ENCODE assay signal across 9 mouse cellular contexts in the genomic region with DNA sequence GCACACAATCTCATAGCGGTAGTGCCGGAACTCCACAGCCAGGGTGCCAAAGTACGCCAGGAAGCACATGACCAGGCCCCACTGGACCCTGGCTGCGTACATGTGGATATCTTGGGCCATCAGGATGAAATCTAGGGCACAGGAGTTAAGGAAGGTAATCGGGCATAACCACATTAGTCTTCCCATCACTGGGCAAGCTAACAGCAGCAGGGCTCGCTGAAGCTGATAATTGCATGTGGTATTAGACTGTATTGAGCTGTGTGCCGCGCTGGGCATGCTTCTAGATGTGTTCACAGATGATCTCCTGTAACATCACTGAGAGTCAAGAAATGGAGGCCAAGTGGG. TPM values are rescaled to one million over a fixed set of nuclear protein-coding genes. Genes with fewer than 3 reads are reported as not detected.
DNase-seq lines count a peak whose midpoint lies in the region; ATAC-seq and TF ChIP-seq lines count a peak whose summit lies in the region.
"Had no signal": no experiment of that assay in that cellular context is flagged by ENCODE, and none has a peak within 500 bp of the region (broad histone marks: within the 10 kb centered on the region; RNA-seq: fewer than 3 reads in every experiment).

No protein-coding gene starts in this region.

- no peaks in the 10 kb centered on the region for H3K9me3 ChIP-seq in hindbrain, embryonic 11.5 days (ENCODE audit: control insufficient read depth, low read length)
- H3K9me3 ChIP-seq in hindbrain, embryonic 10.5 days: no peaks in the 10 kb centered on the region
- H3K9me3 ChIP-seq in embryonic facial prominence, embryonic 10.5 days: no peaks in the 10 kb centered on the region
- no peaks in the 10 kb centered on the region for H3K9me3 ChIP-seq in hindbrain, embryonic 15.5 days
- H3K9me3 ChIP-seq in midbrain, embryonic 16.5 days (replicated peaks; ENCODE audit: control insufficient read depth, low read length, poor library complexity, severe bottlenecking): no peaks in the 10 kb centered on the region

- H3K4me2 ChIP-seq in hindbrain, embryonic 11.5 days (replicated peaks; ENCODE audit: low read depth, low read length): 0 out of 2 replicates have a peak overlapping the region, but pooled peaks have one; percentile 45
- peak overlapping the region; percentile 49; the same call in 1 of the 2 replicates for H3K4me2 ChIP-seq in hindbrain, embryonic 15.5 days
- H3K4me2 ChIP-seq in midbrain, embryonic 16.5 days (ENCODE audit: low read length): peak overlapping the region; percentile 41; the same call in 1 of the 2 replicates

- H3K36me3 ChIP-seq in hindbrain, embryonic 11.5 days (ENCODE audit: control insufficient read depth, insufficient read depth, low read length): no peaks in the 10 kb centered on the region
- H3K36me3 ChIP-seq in hindbrain, embryonic 10.5 days: no peaks in the 10 kb centered on the region
- 0 out of 2 replicates have a peak, but pooled peaks cover 2% of the 10 kb centered on the region for H3K36me3 ChIP-seq in embryonic facial prominence, embryonic 10.5 days (replicated peaks)
- H3K36me3 ChIP-seq in hindbrain, embryonic 15.5 days: no peaks in the 10 kb centered on the region
- H3K36me3 ChIP-seq in midbrain, embryonic 16.5 days (ENCODE audit: control insufficient read depth, insufficient read depth, low read length): 0 out of 2 replicates have a peak, but pooled peaks cover 3% of the 10 kb centered on the region

- no peak for TF ChIP-seq CTCF in layer of hippocampus, adult 2 months (conservative IDR thresholded peaks at IDR 0.05)

- no peak overlapping the region for H3K9ac ChIP-seq in hindbrain, embryonic 11.5 days (ENCODE audit: low read depth, low read length)
- no peak overlapping the region for H3K9ac ChIP-seq in hindbrain, embryonic 15.5 days
- no peak overlapping the region for H3K9ac ChIP-seq in midbrain, embryonic 16.5 days (ENCODE audit: low read depth, low read length)

- no peak for ATAC-seq in hindbrain, embryonic 11.5 days (ENCODE audit: low FRiP score)
- ATAC-seq in hindbrain, embryonic 15.5 days (ENCODE audit: low FRiP score, low read depth): no peak; the same call in 1 of the 2 replicates
- ATAC-seq in midbrain, embryonic 16.5 days: no peak

- 84% methylated on average over 8 of the region's 8 CpGs for WGBS in hindbrain, embryonic 11.5 days
- 85% methylated on average over 8 of the region's 8 CpGs for WGBS in hindbrain, embryonic 10.5 days
- 81% methylated on average over 8 of the region's 8 CpGs for WGBS in embryonic facial prominence, embryonic 10.5 days
- 62% methylated on average over 8 of the region's 8 CpGs for WGBS in hindbrain, embryonic 15.5 days
- WGBS in midbrain, embryonic 16.5 days: 77% methylated on average over 8 of the region's 8 CpGs

- no peaks in the 10 kb centered on the region for H3K4me1 ChIP-seq in hindbrain, embryonic 11.5 days (replicated peaks; ENCODE audit: control insufficient read depth, insufficient read depth, low read length)
- peaks cover 19% of the 10 kb centered on the region for H3K4me1 ChIP-seq in hindbrain, embryonic 10.5 days (replicated peaks)
- H3K4me1 ChIP-seq in embryonic facial prominence, embryonic 10.5 days: peaks cover 19% of the 10 kb centered on the region
- peaks cover 24% of the 10 kb centered on the region for H3K4me1 ChIP-seq in hindbrain, embryonic 15.5 days (replicated peaks)
- peaks cover 7% of the 10 kb centered on the region; the same call in 1 of the 2 replicates for H3K4me1 ChIP-seq in midbrain, embryonic 16.5 days (ENCODE audit: control insufficient read depth, insufficient read depth, low read length)

- H3K27ac ChIP-seq in hindbrain, embryonic 11.5 days (ENCODE audit: low read depth, low read length): no peak overlapping the region
- no peak overlapping the region for H3K27ac ChIP-seq in hindbrain, embryonic 10.5 days
- no peak overlapping the region for H3K27ac ChIP-seq in embryonic facial prominence, embryonic 10.5 days (replicated peaks)
- H3K27ac ChIP-seq in hindbrain, embryonic 15.5 days (replicated peaks): no peak overlapping the region
- no peak overlapping the region for H3K27ac ChIP-seq in midbrain, embryonic 16.5 days (ENCODE audit: low read length)
- no peak overlapping the region for H3K27ac ChIP-seq in layer of hippocampus, adult 2 months

- DNase-seq in hindbrain, embryonic 11.5 days (ENCODE audit: low spot score): no peak
- DNase-seq in hindbrain, embryonic 10.5 days (ENCODE audit: low spot score): no peak
- no peak for DNase-seq in embryonic facial prominence, embryonic 10.5 days (ENCODE audit: low spot score)
- no peak for DNase-seq in thymus, postnatal 4 days
- DNase-seq in embryo, embryonic 10 days (ENCODE audit: low spot score): no peak
- no peak for DNase-seq in layer of hippocampus, adult 2 months (ENCODE audit: low spot score in 2 of 2)
- DNase-seq: gastrocnemius, postnatal 36 days had no signal

- no peaks in the 10 kb centered on the region for H3K27me3 ChIP-seq in hindbrain, embryonic 11.5 days (ENCODE audit: control insufficient read depth, insufficient read depth, low read length)
- no peaks in the 10 kb centered on the region; the same call in 1 of the 2 replicates for H3K27me3 ChIP-seq in hindbrain, embryonic 10.5 days (ENCODE audit: insufficient read depth, poor library complexity, severe bottlenecking)
- H3K27me3 ChIP-seq in embryonic facial prominence, embryonic 10.5 days (replicated peaks; ENCODE audit: low read depth, poor library complexity, severe bottlenecking): 0 out of 2 replicates have a peak, but pooled peaks cover 5% of the 10 kb centered on the region
- H3K27me3 ChIP-seq in hindbrain, embryonic 15.5 days: no peaks in the 10 kb centered on the region
- H3K27me3 ChIP-seq in midbrain, embryonic 16.5 days (ENCODE audit: control insufficient read depth, insufficient read depth, low read depth, low read length): no peaks in the 10 kb centered on the region

- H3K4me3 ChIP-seq in hindbrain, embryonic 11.5 days (ENCODE audit: low read depth, low read length): no peak overlapping the region; the same call in 1 of the 2 replicates
- H3K4me3 ChIP-seq in hindbrain, embryonic 10.5 days: no peak overlapping the region
- peak overlapping the region; percentile 55; the same call in 1 of the 2 replicates for H3K4me3 ChIP-seq in embryonic facial prominence, embryonic 10.5 days
- H3K4me3 ChIP-seq in hindbrain, embryonic 15.5 days: no peak overlapping the region
- H3K4me3 ChIP-seq in midbrain, embryonic 16.5 days (ENCODE audit: low read depth, low read length): no peak overlapping the region
- no peak overlapping the region for H3K4me3 ChIP-seq in layer of hippocampus, adult 2 months

RNA-seq across cellular contexts. Expression of a gene that starts 40.1 kb away (rescaled TPM):
- 47.6 and 48.8 TPM in 2 replicates for polyA plus RNA-seq in hindbrain, embryonic 11.5 days (2014; fragmentation: Nextera tagmentation; extraction: Ambion mirVana)
- 46.9 and 52.1 TPM in 2 replicates for polyA plus RNA-seq in hindbrain, embryonic 10.5 days (2016; fragmentation: Nextera tagmentation; extraction: Ambion mirVana)
- 60.3 and 60.9 TPM in 2 replicates for polyA plus RNA-seq in embryonic facial prominence, embryonic 10.5 days (2016; fragmentation: Nextera tagmentation; extraction: Ambion mirVana)
- polyA plus RNA-seq in hindbrain, embryonic 15.5 days (2015; fragmentation: Nextera tagmentation; extraction: Ambion mirVana): 50.6 and 55.5 TPM in 2 replicates
- polyA plus RNA-seq in midbrain, embryonic 16.5 days (2015; fragmentation: Nextera tagmentation; extraction: Ambion mirVana): 57.4 and 61.3 TPM in 2 replicates
- total RNA-seq in layer of hippocampus, adult 2 months (2021): 10 to 100 TPM; 50.8 to 51.9 TPM

RNA-seq across cellular contexts. Expression of a gene that starts 40.4 kb away (rescaled TPM):
- 268 and 286 TPM in 2 replicates for polyA plus RNA-seq in hindbrain, embryonic 11.5 days (2014; fragmentation: Nextera tagmentation; extraction: Ambion mirVana)
- 193 and 212 TPM in 2 replicates for polyA plus RNA-seq in hindbrain, embryonic 10.5 days (2016; fragmentation: Nextera tagmentation; extraction: Ambion mirVana)
- 214 and 235 TPM in 2 replicates for polyA plus RNA-seq in embryonic facial prominence, embryonic 10.5 days (2016; fragmentation: Nextera tagmentation; extraction: Ambion mirVana)
- 186 and 197 TPM in 2 replicates for polyA plus RNA-seq in hindbrain, embryonic 15.5 days (2015; fragmentation: Nextera tagmentation; extraction: Ambion mirVana)
- polyA plus RNA-seq in midbrain, embryonic 16.5 days (2015; fragmentation: Nextera tagmentation; extraction: Ambion mirVana): 199 and 210 TPM in 2 replicates
- total RNA-seq in layer of hippocampus, adult 2 months (2021): 100 to 1,000 TPM; 203 to 216 TPM
